Mouse (Mus musculus) erythroblast, embryonic 14.5 days (primary cell): Measurements from ENCODE around the gene Nrg4.

ENCODE experiments used
- GATA1 ChIP-seq: IDR thresholded peaks from 2 replicates; pipeline ENCODE4 v1.6.1; 2012; ENCODE audit warnings: low read length, inconsistent platforms, mixed read lengths
- TAL1 ChIP-seq: IDR thresholded peaks from 3 replicates; pipeline ENCODE4 v1.6.1; 2012; ENCODE audit warnings: low read length, inconsistent platforms, mixed read lengths

DNA sequence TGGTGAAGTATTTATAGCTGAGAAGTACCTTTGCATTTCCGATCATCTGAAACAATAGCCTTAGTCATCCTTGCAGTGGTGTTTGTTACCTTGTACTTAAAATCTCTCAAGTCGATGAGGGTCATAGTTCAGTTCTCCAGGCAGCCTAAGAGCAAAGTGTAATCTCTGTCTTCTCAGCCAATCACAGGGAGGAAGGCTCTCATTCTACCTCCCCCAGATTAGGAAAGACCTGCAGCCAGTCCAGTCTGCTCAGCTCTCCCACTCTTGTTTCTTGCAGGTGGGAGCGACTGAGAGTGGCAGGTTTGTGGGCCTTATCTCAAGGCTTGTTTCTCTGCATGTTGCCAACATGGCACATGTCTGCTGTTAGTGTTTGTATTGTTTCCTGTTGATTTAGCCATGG, 111.6 kb downstream of the Nrg4 start:
- TF ChIP-seq TAL1: no peak
- TF ChIP-seq GATA1: no peak
